Mouse (Mus musculus) liver, embryonic 14.5 days (tissue): ENCODE results near the gene Fam189b.

Source experiments
- CTCF ChIP-seq: IDR thresholded peaks from 2 replicates; pipeline ENCODE4 v1.5.1; 2016; ENCODE audit warnings: antibody characterized with exemption, low read depth, control low read depth
- EP300 ChIP-seq: IDR thresholded peaks from 2 replicates; pipeline ENCODE4 v1.6.1; 2016; ENCODE audit warnings: antibody characterized with exemption, low read depth

GRCm38 (mm10) chr3:89175544-89175943 lies 7.4 kb upstream of the Fam189b start:
- TF ChIP-seq CTCF (no peak), EP300 (no peak)
